Mouse (Mus musculus) A20 (cell line): ENCODE measurements around the gene Efr3b.
"Not testable (repeated sequence)": the region's sequence is repeated elsewhere in the genome, so short reads cannot be mapped to it uniquely, and the experiment has no call there.

ENCODE experiments used
- DNase-seq: peaks from one replicate; pipeline ENCODE4 v3.0.0-alpha.2; 2011; ENCODE audit warnings: low read depth, low spot score

The Efr3b gene

GRCm38 (mm10) chr12:3981350-3982131, 57.2 kb downstream of the Efr3b start:
- DNase-seq = peak; percentile 86

- no peak for DNase-seq
These were observed 57.7 kb downstream of the Efr3b start for GRCm38 (mm10) chr12:3980991-3981349.

DNA sequence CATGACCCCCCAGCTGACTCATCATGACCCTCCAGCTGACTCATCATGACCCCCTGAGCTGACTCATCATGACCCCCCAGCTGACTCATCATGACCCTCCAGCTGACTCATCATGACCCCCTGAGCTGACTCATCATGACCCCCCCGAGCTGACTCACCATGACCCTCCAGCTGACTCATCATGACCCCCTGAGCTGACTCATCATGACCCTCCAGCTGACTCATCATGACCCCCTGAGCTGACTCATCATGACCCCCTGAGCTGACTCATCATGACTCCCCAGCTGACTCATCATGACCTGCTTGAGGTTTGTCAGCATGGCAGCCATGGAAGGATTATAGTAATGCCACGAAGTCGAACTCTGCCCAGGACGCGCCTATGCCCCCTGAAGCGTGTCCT, 65.5 kb downstream of the Efr3b start:
- not testable (repeated sequence) for DNase-seq

DNA sequence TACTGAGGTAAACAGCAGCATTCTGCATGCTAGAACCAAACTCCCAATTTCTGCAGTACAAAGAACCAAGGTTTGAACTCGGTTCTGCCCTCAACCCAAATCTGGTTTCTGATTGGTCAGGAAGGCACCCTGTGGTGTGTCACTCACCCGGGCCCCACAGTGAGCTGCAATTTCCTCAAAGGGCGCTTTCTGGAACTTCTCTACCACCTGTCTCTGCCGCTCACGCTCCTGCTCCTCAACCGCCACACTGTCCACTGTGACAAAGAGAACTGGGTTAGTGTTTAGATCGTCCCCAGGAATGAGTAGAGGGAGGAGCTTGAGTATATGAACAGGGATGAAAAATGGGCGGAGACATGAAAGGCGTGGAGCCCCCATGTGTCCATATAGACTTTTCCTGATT, 70.3 kb downstream of the Efr3b start:
- DNase-seq = peak; percentile 65

DNA sequence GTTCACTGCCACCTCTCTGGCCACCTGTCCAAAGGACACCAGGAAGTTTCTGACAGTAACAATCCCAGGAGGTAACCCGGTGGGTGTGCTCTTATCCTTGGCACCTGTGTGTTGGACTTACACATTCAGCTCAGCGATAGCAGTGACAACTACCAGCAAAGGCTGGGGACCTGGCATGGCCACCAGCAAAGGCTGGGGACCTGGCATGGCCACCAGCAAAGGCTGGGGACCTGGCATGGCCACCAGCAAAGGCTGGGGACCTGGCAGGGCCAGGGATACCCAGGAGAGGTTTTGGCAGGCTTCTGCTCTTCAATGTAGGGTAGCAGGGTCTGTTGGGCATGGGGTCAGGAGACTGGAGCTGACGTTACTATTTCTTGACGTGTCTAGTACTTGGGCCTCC, 71.5 kb downstream of the Efr3b start:
- DNase-seq = no peak

DNA sequence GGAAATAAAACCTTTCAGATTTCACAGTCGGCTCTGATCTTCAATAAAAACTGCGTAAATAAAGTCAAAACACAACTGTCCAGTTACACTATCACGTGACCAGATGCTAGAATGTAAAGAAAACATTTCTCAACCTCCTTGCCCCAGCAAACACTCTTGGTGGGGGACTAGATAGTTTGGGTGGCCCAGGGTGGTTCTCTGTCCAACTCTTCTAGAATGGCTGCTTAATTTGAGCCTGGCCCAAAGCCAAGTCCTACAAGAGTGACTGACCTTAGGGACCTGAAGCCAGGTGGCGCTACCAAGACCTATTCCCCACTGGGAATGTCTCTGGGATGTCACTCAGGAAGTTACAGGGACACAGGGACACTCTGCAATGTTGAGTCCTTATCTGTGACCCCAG, 78.2 kb downstream of the Efr3b start:
- no peak for DNase-seq

DNA sequence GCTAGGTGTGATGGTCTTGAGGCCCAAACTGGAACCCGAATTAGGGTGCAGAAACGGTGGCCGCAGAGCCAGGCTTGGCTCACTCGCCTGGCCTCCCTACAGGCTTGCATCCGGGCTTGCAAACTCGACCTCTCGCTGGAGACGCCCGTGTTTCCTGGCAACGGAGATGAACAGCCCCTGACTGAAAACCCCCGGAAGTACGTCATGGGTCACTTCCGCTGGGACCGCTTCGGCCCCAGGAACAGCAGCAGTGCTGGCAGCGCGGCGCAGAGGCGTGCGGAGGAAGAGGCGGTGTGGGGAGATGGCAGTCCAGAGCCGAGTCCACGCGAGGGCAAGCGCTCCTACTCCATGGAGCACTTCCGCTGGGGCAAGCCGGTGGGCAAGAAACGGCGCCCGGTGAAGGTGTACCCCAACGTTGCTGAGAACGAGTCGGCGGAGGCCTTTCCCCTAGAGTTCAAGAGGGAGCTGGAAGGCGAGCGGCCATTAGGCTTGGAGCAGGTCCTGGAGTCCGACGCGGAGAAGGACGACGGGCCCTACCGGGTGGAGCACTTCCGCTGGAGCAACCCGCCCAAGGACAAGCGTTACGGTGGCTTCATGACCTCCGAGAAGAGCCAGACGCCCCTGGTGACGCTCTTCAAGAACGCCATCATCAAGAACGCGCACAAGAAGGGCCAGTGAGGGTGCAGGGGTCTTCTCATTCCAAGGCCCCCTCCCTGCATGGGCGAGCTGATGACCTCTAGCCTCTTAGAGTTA, 78.7 kb downstream of the Efr3b start:
- DNase-seq = no peak

DNA sequence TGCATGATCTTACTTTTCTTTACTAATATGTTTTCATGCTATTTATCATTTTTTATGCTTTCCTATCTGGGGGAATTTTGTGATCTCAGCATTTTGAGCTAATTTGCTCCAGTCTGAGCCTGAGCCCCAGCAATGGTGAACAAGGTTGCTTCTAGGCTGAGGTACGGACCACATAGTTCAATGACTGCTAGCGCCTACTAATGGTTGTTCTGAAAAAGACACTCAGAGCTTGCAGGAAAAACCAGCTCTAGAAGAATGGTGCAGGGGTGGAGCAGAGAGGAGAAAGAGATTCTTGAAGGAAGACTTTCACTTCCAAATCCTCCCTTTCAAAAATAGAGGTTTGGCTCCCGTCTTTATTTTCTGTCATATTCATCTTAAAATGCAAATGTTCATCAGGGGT, 82.4 kb downstream of the Efr3b start:
- peak; percentile 40 for DNase-seq

DNA sequence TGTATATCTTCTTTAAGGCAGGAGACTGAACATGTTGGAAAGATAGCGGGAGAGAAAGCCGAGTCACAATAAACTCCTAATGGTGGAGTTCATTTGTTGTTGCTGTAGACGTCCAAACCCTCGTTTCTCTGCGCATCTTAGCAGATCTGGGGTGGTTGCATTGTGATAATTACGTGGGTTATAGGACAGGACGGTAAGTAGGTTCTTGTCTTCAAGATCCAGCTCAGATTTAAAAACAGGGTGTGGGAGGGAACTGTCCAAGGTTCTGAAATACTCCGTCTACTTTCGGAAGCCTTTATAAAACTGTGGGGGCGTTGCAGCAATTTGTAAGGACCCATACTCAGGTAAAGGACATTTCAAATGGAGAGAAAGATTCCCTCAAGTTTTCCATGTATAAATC, 83.3 kb downstream of the Efr3b start:
- DNase-seq = peak; percentile 17

GRCm38 (mm10) chr12:3954651-3955050, 84.1 kb downstream of the Efr3b start, which contains the start of gene Pomc:
TSS of gene Pomc (plus strand) at chr12:3954951.
- DNase-seq = no peak

DNA sequence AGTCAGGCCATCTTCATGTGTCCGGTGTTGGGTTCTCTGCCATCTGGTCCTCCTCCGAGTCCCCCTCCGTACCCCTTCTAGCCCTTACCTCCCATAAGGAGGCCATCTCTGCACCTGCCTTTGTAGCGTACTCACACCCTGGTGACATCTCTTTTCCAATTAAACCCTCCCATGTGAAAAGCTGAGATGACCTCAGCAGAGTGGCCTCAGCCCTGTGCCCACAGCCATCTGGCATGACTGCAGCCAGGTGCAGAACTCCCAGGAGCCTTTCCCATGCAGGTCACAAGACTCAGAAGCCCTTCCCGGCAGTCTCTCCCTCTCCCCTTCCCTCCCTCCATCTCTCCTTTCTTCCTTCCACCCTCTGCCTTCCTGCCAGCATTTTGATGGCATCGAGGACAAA, 91.2 kb downstream of the Efr3b start:
- no peak for DNase-seq

GRCm38 (mm10) chr12:3944454-3945073, 94.2 kb downstream of the Efr3b start:
- DNase-seq = no peak

- DNase-seq = no peak
These were observed 96.7 kb downstream of the Efr3b start for GRCm38 (mm10) chr12:3942026-3942425.

GRCm38 (mm10) chr12:3930090-3930865, 108.4 kb downstream of the Efr3b start:
- DNase-seq = not testable (repeated sequence)

GRCm38 (mm10) chr12:3928841-3929240, 109.9 kb downstream of the Efr3b start:
- peak; percentile 35 for DNase-seq

GRCm38 (mm10) chr12:3926127-3926526, 112.6 kb downstream of the Efr3b start:
- DNase-seq = peak; percentile 71

DNA sequence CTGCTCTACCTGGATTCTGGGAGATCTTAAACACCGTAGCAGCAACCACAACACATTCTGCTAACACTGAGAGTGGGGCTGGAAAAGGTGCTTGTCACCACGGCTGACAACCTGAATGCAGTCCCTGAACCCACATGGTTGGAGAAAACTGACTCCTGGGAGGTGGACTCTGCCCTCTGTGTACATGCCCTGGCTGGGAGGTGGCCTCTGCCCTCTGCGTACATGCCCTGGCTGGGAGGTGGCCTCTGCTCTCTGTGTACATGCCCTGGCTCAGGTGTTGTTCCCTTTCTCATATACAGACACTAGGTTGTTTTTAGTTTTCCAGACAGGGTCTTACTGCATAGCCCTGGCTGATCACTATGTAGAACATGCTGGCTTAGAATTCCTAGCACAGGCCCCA, 119.3 kb downstream of the Efr3b start:
- DNase-seq = no peak

DNA sequence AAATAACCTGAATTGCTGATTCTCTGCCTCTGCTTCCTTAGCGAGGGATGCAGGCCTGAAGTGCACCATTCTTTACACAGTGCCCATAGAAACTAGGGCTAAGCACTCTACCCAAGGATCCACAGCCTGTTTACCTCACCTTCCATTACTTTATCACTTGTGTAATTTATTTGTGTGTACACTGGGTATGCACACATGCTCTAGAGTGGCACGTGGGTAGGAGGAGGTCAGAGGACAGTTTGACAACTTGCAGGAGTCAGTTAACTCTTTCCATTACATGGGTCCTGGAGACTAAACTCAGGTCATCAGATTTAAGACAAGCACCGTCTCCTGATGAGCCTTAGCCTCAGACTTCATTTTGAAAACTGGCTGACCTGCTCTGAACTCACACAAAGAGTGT, 120.1 kb downstream of the Efr3b start:
- no peak for DNase-seq

- DNase-seq = no peak
These were observed 120.9 kb downstream of the Efr3b start for GRCm38 (mm10) chr12:3917668-3918341.

- no peak for DNase-seq
These were observed 122.9 kb downstream of the Efr3b start for GRCm38 (mm10) chr12:3915852-3916251.
